Mouse (Mus musculus): ENCODE data around the gene Tram2.

The Tram2 gene

DNA sequence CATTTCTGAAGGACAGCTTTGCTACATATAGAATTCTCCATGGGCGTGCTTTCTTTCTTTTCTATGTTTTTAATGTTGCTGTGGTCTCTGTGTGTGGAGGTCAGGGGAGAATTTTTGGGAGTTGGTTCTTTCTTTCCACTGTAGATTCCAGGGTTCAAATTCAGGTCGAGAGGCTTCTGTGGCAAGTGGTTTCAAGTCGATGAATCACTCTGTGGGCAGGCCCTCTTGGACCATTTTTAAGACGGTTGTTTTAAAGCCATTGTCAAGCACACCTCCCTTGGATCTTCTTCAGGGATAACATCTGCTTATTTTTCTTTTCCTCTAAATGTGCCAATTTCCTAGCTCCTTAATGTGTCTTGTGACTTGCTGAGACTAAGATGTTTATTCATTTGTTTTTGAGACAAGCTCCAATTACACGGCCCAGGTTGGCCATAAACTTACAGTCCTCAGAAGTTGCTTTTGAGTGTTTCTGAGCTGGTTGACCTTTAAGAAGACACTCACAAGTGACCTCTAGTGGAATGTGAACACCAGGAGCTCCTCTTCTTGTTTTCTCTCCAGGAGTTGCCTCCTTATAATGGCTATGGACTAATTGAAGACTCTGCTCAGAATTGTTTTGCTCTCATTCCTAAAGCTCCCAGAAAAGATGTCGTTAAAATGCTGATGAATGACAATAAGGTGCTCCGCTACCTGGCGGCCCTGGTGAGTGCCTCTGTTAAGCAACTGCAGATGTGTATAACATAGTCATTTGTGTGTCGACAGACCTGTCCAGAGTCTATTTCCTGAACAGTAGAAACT, 104.5 kb downstream of the Tram2 start:
- DNase-seq (ENCODE audit: low spot score in 2 of 2), result no peak

DNA sequence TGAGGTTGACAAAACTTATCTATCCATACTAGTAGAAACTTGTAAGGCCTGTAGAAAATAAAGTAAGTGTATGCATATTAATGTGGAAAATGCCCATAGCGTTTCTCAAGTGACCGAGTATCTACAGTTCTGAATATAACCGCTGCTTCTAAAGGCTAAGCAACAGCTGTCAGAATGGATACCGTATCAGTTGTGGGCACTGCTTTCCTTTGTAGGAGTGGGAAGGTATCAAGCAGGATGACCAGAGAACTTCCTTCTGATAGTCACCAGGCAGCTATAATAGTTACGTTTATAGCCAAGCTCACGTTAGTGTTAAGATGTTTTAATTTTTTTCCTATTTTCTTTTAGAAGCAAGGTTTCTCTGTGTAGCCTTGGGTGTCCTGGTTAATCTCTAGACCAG, 105.6 kb downstream of the Tram2 start:
- no peak for DNase-seq (ENCODE audit: low spot score in 2 of 2)

DNA sequence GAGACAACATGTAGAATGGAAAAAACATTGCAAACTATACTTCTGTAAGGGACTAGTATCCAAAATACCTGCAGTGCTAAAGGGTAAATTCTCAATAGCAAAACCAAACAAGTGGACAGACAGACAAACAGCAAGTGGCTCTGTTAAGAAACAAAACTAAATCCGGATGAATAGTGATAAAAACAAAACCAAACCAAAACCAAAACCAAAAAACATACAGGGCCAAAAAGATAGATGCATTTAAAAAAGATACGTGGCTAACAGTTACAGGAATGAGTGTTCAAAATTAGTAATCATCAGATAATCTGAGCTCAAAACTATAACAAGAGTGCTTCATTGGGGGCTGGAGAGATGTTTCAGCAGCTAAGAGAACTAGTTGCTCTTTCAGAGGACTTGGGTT, 109.4 kb downstream of the Tram2 start:
- no peak for DNase-seq (ENCODE audit: low spot score in 2 of 2)

DNA sequence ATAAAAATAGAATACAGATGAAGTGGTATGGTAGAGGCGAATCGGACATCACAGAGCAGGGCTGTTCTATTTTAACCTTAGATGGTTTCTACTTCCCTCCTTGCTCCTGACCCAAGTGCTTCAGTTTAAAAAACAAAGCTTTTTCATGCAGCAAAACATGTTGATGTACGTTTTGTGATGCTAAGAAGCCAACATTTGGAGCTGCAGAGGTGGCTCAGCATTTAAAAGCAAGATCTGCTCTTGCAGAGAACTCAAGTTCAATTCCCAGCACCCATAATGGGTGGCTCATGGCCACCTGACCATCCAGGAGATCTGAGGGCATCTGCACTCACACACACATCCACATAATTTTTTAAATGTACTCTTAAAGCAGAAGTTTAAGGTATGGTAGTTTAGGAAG, 124.2 kb downstream of the Tram2 start:
- no peak for DNase-seq (ENCODE audit: low spot score in 2 of 2)

DNA sequence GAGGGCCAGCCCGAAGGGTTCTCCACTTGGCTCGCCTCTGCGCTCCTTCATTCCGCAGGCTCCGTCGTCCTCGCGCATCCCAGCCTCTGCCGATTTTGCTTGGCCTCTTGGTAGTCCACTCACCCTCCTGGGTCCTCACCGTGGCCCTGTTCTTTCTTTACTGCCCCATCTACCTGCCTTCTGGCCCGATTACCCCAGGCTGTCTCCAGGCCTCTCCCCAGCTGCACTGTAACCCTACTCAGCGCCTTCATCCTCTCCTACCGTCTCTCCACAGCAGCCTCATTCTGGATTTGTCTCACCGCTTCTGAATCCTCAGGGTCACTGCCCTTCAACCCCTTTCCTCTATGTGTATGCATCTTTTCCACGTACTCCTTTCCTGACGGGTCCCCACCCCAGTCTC, 127.2 kb downstream of the Tram2 start:
- DNase-seq (ENCODE audit: low spot score in 2 of 2), result no peak

DNA sequence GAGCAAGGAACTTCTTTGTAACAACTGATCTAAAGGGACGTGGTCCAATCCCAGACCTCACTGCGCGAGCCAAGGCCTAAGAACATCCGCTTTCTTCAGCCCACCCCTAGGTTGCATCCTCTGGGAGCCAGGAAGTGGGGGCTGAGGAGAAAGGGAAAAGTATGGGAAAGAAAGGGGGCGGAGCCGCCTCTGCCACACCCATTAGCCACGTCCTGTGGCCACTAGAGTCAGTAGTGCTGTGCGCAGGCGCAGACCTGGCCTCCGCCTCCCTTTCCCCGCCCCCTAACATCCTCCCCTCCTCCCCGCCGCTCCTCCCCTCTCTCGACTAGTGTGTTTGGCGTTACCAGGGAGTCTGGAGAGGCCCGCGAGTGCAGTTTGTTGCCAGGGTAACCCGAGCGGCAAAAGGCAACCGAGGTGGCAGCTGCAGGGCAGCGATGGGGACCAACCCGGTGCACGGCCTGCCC, 127.7 kb downstream of the Tram2 start, which contains the start of gene Efhc1:
TSS of gene Efhc1 (plus strand) at position 327 of the 464 bp plus-strand sequence.
- peak; percentile 84 to 91 for DNase-seq (ENCODE audit: low spot score in 2 of 2)
